Mouse (Mus musculus) hindbrain, embryonic 14.5 days (tissue): ENCODE results near the gene Phpt1. TPM values are rescaled to one million over a fixed set of nuclear protein-coding genes. Genes with fewer than 3 reads are reported as not detected.
A peak's percentile ranks its signal among the peaks of the same experiment; 100 is the strongest.
"Not testable (repeated sequence)": the region's sequence is repeated elsewhere in the genome, so short reads cannot be mapped to it uniquely, and the experiment has no call there.

Experiments used
- ATAC-seq: fragments of 200-750 bp; cut with Nextera tagmentation; 2 replicates; pipeline ENCODE4 v1.8.0; 2017; ENCODE audit warnings: moderate number of reproducible peaks, mild to moderate bottlenecking, moderate TSS enrichment, moderate library complexity; ENCODE audit not compliant: low FRiP score
- DNase-seq: peaks from one replicate; pipeline ENCODE4 v3.0.0-alpha.2; 2015; ENCODE audit warnings: low spot score
- H3K27ac ChIP-seq: fragments of 300-500 bp; sonication (generic); 2 replicates; pipeline ENCODE4 v1.5.1; 2014; ENCODE audit warnings: mild to moderate bottlenecking, moderate library complexity
- H3K27me3 ChIP-seq: fragments of 300-500 bp; sonication (generic); 2 replicates; pipeline ENCODE4 v1.6.1; 2014; ENCODE audit warnings: mild to moderate bottlenecking, low read length, mixed read lengths; ENCODE audit not compliant: control insufficient read depth, insufficient read depth
- H3K36me3 ChIP-seq: fragments of 300-500 bp; sonication (generic); replicated peaks from 2 replicates; pipeline ENCODE4 v1.6.1; 2014; ENCODE audit not compliant: control insufficient read depth, insufficient read depth
- H3K4me1 ChIP-seq: fragments of 300-500 bp; sonication (generic); replicated peaks from 2 replicates; pipeline ENCODE4 v1.6.1; 2014; ENCODE audit warnings: antibody characterized with exemption, low read length, mixed read lengths; ENCODE audit not compliant: control insufficient read depth, insufficient read depth
- H3K4me2 ChIP-seq: fragments of 300-500 bp; sonication (generic); replicated peaks from 2 replicates; pipeline ENCODE4 v1.6.1; 2014; ENCODE audit warnings: mild to moderate bottlenecking, moderate library complexity
- H3K4me3 ChIP-seq: fragments of 300-500 bp; sonication (generic); replicated peaks from 2 replicates; pipeline ENCODE4 v1.5.1; 2014; ENCODE audit warnings: mild to moderate bottlenecking, low read length
- H3K9ac ChIP-seq: fragments of 300-500 bp; sonication (generic); 2 replicates; pipeline ENCODE4 v1.6.1; 2014
- H3K9me3 ChIP-seq: fragments of 300-500 bp; sonication (generic); 2 replicates; pipeline ENCODE4 v1.6.1; 2016; ENCODE audit warnings: low read length; ENCODE audit not compliant: control insufficient read depth
- WGBS: fragments of 180-500 bp; shearing (Covaris S2); extraction: QIAGEN DNeasy Blood & Tissue Kit; methylation state at CpG from one replicate; pipeline ENCODE4 v1.1.7; 2014; 5-methylcytosine and 5-hydroxymethylcytosine counted together
- polyA plus RNA-seq: library from polyadenylated mRNA; unstranded; fragments of >200 nt; fragmentation: Nextera tagmentation; extraction: Ambion mirVana; gene quantifications from 2 replicates; pipeline ENCODE4 v1.2.1, GENCODE M21; 2014

The Phpt1 gene
- polyA plus RNA-seq, 1 experiment from 2014 or later: 187 TPM

DNA sequence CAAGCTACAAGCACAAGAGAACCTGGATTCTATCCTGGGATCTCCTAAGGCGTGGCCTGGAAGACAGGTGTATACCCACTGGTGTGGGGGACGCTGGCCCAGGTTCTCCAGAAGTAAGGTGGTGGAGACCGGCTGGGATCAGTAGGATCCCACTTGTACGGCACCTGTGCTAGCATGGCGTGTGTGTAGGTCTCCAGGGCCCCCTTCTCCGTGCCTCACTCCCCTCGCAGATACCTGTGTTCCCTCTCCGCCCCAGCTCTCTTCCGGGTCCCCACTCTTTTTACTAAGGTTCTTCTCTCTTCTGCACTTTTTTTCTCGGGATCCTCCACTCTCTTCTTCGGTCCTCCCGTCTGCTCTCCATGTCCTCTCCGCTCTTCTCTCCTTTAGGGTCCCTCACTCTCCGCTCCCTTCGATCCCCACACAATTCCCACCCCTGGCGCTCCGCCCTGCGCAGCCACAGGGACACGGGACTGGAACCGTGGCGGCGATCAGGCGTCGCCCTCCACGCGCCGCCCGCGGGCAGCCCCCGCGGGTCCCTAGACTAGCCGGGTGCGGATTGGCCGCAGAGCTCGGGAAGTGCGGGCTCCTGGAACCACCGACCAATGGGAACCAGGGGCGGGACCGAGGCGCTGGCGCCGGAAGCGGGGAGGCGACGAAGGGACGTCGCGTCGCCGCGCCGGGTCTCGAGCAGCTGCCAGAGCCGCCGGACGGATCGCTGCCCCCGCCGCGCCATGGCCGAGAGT lies 17.6 kb downstream of the Phpt1 start, which contains the start of gene Edf1:
Edf1 (plus strand) TSS at position 627 of the 743 bp plus-strand sequence.
- peak; percentile 93 for DNase-seq
- Histone ChIP-seq H3K9me3 (no peaks in the 10 kb centered on the region), H3K4me2 (peak within 1 kb of the TSS; percentile 98), H3K9ac (peak within 1 kb of the TSS; percentile 99), H3K36me3 (peaks cover 25% of the 10 kb centered on the region), H3K27ac (peak within 1 kb of the TSS; percentile 78), H3K27me3 (no peaks in the 10 kb centered on the region), H3K4me3 (peak within 1 kb of the TSS; percentile 96), H3K4me1 (peaks cover 20% of the 10 kb centered on the region)
- under 1% methylated on average over 61 of the region's 61 CpGs for WGBS
- peak; percentile 98 for ATAC-seq

DNA sequence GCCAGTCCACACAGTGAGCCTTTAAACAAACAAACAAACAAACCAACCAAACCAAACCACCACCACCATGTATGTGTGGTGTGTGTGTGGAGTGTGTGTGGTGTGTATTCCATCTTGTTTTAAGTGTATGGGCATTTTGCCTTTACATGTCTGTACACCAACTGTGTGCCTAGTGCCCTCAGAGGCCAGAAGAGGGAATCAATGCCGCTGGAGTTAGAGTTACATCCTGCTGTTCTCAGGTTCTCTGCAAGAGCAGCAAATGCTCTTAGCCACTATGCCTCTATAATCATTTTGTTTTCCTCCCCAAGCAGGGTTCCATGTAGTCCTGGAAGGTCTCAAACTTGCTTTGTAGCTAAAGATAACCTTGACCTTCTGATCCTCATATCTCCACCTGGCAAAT lies 18.7 kb downstream of the Phpt1 start:
- DNase-seq (no peak), ATAC-seq (no peak)
- Histone ChIP-seq H3K4me3 (no peak overlapping the region), H3K27ac (no peak overlapping the region), H3K9me3 (no peaks in the 10 kb centered on the region), H3K27me3 (no peaks in the 10 kb centered on the region), H3K36me3 (peaks cover 14% of the 10 kb centered on the region), H3K4me2 (no peak overlapping the region), H3K9ac (no peak overlapping the region), H3K4me1 (peaks cover 20% of the 10 kb centered on the region)
- whole genome bisulfite sequencing: 63% methylated on average over 1 of the region's 1 CpGs

DNA sequence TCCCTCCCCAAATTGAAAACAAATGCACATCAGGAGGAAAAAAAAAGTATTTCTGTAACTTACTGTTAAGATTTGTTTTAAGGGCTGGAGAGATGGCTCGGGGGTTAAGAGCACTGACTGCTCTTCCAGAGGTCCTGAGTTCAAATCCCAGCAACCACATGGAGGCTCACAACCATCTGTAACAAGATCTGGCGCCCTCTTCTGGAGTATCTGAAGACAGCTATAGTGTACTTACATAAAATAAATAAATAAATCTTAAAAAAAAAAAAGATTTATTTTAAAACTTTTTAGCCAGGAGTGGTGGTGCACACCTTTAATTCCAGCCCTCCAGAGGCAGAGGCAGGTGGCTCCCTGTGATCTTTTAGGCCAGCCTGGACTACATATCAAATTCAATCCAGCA lies 19.5 kb downstream of the Phpt1 start:
- DNase-seq, H3K36me3 ChIP-seq, H3K9ac ChIP-seq, H3K4me3 ChIP-seq, H3K27ac ChIP-seq, H3K9me3 ChIP-seq, H3K4me2 ChIP-seq, ATAC-seq, H3K27me3 ChIP-seq: not testable (repeated sequence)
- WGBS: 60% methylated on average over 2 of the region's 2 CpGs
- peaks cover 20% of the 10 kb centered on the region for H3K4me1 ChIP-seq

DNA sequence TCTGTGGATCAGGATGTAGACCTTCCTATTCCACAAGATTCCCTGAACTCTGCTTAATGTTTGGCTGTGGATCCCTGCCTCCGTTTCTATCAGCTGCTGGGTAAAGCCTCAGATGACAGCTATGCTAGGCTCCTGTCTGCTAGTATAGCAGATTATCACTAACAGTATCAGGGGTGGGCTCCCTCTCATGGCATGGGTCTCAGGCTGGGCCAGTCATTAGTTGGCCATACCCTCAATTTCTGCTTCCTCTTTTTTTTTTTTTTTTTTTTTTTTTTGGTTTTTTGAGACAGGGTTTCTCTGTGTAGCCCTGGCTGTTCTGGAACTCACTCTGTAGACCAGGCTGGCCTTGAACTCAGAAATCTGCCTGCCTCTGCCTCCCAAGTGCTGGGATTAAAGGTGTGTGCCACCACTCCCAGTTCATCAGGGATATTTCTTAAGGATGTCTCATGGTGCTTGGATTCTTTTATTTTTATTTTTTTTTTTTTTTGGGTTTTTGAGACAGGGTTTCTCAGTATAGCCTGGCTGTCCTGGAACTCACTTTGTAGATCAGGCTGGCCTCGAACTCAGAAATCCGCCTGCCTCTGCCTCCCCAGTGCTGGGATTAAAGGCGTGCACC lies 21.7 kb downstream of the Phpt1 start:
- not testable (repeated sequence) for H3K27me3 ChIP-seq, H3K36me3 ChIP-seq, H3K9me3 ChIP-seq, H3K9ac ChIP-seq, ATAC-seq, H3K27ac ChIP-seq, H3K4me1 ChIP-seq, H3K4me2 ChIP-seq, H3K4me3 ChIP-seq, DNase-seq
- 91% methylated on average over 4 of the region's 4 CpGs for WGBS

DNA sequence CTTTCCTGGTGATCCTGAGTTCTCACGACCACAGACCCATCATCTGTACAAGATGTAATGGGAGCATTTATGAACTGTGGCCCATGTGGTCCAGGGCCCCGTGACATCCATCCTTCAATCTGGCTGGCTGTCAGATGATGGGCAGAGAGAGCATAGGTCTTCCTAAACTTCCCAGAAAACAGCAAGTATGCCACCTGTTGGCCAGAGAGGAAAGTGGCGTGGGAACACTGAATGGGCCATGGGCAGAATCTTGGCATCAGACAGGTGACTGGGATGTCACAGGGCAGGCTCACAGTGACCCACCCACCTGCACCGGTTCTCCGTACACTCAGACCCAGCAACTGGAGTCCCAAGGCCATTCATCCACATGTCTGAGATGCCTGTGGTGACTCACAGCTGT lies 23.8 kb downstream of the Phpt1 start:
- no peaks in the 10 kb centered on the region for H3K36me3 ChIP-seq
- no peak for ATAC-seq
- H3K4me1 ChIP-seq: 0 out of 2 replicates have a peak, but pooled peaks cover 2% of the 10 kb centered on the region
- no peak overlapping the region for H3K9ac ChIP-seq
- no peak overlapping the region for H3K4me3 ChIP-seq
- no peaks in the 10 kb centered on the region for H3K27me3 ChIP-seq
- H3K27ac ChIP-seq: no peak overlapping the region
- H3K9me3 ChIP-seq: no peaks in the 10 kb centered on the region
- 35% methylated on average over 5 of the region's 5 CpGs for WGBS
- DNase-seq: no peak
- H3K4me2 ChIP-seq: no peak overlapping the region

DNA sequence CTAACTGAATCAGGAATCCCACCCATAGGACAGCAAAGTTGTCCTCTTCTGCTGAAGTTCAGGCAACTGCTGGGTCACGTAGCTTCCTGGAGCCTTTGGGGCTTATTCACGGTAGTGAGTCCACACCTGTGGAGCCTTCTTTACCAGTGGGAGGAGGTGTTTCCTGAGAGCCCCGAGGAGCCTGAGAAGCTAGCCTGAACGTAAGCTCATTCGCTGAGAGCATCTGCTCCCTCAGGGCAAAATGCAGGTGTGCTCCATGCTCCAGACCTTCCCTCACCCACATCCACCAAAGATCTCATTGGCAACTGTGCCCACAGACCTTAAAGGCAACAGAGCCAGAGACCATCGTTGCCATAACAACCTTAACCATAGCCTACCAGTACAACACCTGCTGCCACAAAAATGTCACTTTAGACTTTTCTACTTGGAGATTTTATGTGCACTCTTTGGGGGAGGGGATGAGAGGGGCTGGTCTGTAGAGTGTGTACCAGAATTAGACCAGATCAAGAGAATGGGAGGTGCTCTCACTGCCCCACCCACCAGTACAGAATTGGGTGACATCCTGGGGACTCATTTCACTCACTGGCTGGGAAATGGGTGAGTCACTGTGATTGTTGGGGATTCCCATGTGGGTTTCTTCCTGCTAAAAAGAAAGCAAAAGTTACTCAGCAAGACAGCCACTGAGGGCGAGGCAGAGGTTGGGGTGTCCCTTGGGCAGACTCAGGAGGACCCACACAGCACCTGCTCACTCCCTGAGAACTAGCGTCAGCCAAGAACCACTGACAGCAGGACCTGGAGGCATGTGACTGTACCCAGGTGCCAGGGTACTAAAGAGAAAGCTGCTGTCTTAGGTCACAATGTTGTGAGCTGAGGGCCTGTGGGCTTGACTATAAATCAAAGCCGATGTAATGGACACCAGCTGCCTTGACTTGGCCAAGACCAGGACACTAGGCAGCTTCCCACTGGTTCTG lies 25.7 kb downstream of the Phpt1 start:
- no peaks in the 10 kb centered on the region for H3K27me3 ChIP-seq
- DNase-seq (no peak), ATAC-seq (no peak)
- H3K4me1 ChIP-seq: 0 out of 2 replicates have a peak, but pooled peaks cover 6% of the 10 kb centered on the region
- no peaks in the 10 kb centered on the region for H3K9me3 ChIP-seq
- H3K9ac ChIP-seq: no peak overlapping the region
- 83% methylated on average over 9 of the region's 9 CpGs for WGBS
- H3K27ac ChIP-seq: no peak overlapping the region
- no peak overlapping the region for H3K4me2 ChIP-seq
- H3K4me3 ChIP-seq: no peak overlapping the region
- no peaks in the 10 kb centered on the region for H3K36me3 ChIP-seq

DNA sequence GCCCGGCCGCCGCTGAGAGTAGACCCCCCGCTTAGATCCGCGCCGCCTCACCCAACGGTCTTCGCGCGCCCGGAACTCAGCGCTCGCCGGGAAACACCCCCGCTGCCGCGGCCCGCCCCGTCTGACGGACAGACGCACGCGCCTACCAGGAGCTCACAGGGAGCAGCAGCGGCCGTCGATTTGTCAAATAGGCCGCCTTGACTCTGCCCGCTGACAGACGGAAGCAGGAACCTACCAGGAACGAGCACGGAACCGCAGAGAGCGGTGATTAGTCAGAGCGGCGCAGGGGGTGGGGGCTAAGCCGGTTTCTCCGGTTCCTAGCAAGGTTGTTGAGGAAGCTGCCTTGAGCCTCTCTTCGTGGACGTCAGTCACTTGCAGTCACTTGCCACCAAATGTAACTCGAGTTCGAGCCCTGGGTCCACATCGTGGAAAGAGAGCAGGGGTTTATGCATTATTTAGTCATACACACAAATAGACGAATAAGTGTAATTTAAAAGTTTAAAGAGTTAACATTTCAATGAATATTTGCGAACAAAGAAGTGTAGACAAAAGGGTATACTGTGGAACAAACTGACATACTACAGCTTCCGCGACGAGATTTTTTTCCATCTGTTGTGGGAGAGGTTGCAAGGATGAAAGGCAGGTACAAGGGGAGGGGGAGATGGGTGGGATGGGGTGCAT lies 28.1 kb downstream of the Phpt1 start, which contains the start of gene Traf2:
Traf2 (minus strand) TSS at position 130 of the 681 bp plus-strand sequence.
- 3% methylated on average over 48 of the region's 48 CpGs for WGBS
- peak; percentile 100 for ATAC-seq
- no peak within 1 kb of the TSS for H3K27ac ChIP-seq

DNA sequence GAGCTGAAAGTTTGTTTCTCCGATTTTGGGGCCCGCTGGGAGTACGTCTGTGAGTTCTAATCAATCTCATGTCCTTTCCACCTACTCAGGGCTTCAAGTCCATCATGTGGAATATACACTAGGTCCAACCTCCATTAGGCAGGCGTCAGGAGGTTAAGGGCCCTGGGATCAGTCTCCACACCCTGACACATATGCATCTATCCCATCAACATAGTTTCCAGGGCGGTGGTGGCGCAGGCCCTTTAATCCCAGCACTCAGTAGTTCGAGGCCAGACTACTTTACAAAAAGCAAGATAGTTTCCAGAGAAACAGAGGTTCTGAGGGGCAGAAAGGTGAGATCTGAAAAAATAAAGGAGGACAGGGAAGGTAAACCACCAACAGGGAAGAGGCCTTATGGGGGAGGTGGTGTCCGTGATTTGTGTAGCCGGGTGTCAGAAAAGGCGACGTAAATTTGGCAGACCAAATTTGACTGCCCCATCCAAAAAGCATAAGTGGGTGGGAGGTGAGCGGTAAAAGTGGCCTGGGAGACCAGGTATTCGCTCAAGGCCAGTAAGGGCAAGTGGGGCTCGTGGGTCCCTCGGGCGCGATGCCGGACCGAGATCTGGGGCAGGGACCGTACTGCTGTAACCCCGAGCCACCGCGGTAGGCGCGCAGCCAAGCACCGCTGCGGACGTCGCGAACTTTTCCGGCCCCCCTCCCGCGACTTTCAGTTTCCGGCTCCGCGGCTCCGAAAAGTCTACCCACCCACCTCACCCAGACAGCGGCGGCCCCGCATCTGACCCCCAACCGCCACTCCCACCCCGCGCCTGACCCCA lies 28.8 kb downstream of the Phpt1 start:
- Histone ChIP-seq H3K9ac (peak overlapping the region; percentile 68), H3K27me3 (no peaks in the 10 kb centered on the region), H3K4me1 (0 out of 2 replicates have a peak, but pooled peaks cover 6% of the 10 kb centered on the region), H3K9me3 (no peaks in the 10 kb centered on the region), H3K36me3 (no peaks in the 10 kb centered on the region), H3K4me2 (peak overlapping the region; percentile 76), H3K4me3 (peak overlapping the region; percentile 65), H3K27ac (no peak overlapping the region)
- ATAC-seq: peak; percentile 54
- DNase-seq: no peak
- WGBS: 11% methylated on average over 37 of the region's 43 CpGs

More for the DNA sequence above, 28.1 kb downstream of the Phpt1 start, which contains the start of gene Traf2:
- Histone ChIP-seq H3K4me2 (peak within 1 kb of the TSS; percentile 76), H3K36me3 (no peaks in the 10 kb centered on the region), H3K9ac (peak within 1 kb of the TSS; percentile 68), H3K4me1 (0 out of 2 replicates have a peak, but pooled peaks cover 6% of the 10 kb centered on the region), H3K27me3 (no peaks in the 10 kb centered on the region), H3K4me3 (peak within 1 kb of the TSS; percentile 65), H3K9me3 (no peaks in the 10 kb centered on the region)
- peak; percentile 97 for DNase-seq
